In genomic region chr5:143487193-143487592, GRCm38 (mm10) we compare ENCODE assay signal across 15 mouse cellular contexts.
"Had no signal": no experiment of that assay in that cellular context is flagged by ENCODE, and none has a peak within 500 bp of the region (broad histone marks: within the 10 kb centered on the region; RNA-seq: fewer than 3 reads in every experiment).

No protein-coding gene starts in this region.

- H3K4me3 ChIP-seq: megakaryocyte, embryonic 14.5 days; midbrain, embryonic 13.5 days; midbrain, embryonic 15.5 days; neural tube, embryonic 12.5 days; stomach, embryonic 15.5 days had no signal

- DNase-seq: lung, adult 18-20 months; lung, embryonic 14.5 days; lung, postnatal 14 days; lung, postnatal 36 days; right cerebral cortex, postnatal 25 days; thymus, adult 2 months; thymus, postnatal 25 days; thymus, postnatal 4 days had no signal

- ATAC-seq: midbrain, embryonic 13.5 days; midbrain, embryonic 15.5 days had no signal

- H3K27ac ChIP-seq: macrophage; midbrain, embryonic 13.5 days; midbrain, embryonic 15.5 days; neural tube, embryonic 12.5 days; stomach, embryonic 15.5 days; stomach, postnatal 0 days had no signal
